Mouse (Mus musculus): Measurements from ENCODE around the gene Gpr139. TPM values are rescaled to one million over a fixed set of nuclear protein-coding genes. Genes with fewer than 3 reads are reported as not detected.

Gpr139 gene
- total RNA-seq (2021): not detected
- polyA plus RNA-seq (2012; rRNA removed): not detected in 2 replicates
- long read RNA-seq: 0 reads

DNA sequence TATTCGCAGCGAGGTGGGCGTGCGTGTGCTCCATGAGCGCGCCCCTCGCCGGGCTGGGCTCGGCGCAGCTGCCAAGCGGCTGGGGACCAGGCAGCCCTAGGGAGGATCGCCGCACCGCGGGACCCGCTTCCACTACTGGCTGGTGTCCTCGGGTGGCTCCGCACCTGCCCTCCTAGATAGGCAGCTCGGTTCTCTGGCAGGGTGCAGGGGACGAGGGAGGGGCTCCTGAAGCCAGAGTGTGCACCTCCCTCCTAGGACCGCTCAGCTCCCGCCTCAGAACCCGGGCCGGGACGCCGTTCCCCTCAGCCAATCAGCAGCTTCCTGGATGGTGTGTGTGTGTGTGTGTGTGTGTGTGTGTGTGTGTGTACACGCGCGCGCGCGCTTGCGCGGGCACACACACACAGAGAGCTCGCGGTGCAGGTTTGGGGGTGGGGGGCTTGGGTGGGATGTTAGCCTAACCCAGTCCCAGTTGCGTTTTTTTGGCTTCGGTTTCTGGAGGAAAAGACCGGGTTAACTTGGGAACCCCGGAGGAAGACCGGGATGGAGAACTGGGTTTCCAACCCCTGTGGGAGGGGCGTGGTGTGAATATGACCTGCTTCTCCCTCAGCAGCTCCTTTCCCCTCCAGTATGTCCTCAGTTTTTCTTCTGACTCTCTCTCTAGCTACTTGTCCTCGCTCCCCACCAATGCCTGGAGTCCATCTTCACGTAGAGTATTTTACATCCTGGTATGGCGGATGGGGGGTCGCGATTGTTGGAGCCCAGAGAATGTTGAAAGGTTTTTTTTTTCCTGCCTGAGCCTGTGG, at the start of gene Gpr139:
Gene Gpr139, minus strand, starts transcription at position 263 of the 803 bp plus-strand sequence.
- Histone ChIP-seq H3K27me3 (ENCODE audit: control insufficient read depth, insufficient read depth, low read length) (peaks cover 1% of the 10 kb centered on the region; the same call in 1 of the 2 replicates), H3K4me3 (no peak within 1 kb of the TSS), H3K36me3 (ENCODE audit: control insufficient read depth, insufficient read depth, low read length) (no peaks in the 10 kb centered on the region), H3K79me2 (replicated peaks; ENCODE audit: control insufficient read depth, insufficient read depth, low read length) (no peaks in the 10 kb centered on the region), H3K4me1 (ENCODE audit: control insufficient read depth, insufficient read depth, low read length) (no peaks in the 10 kb centered on the region), H3K9ac (ENCODE audit: low read depth, low read length) (no peak within 1 kb of the TSS), H3K27ac (no peak within 1 kb of the TSS)
- no peak for TF ChIP-seq POLR2A (IDR thresholded peaks at IDR 0.05; ENCODE audit: insufficient read depth, low read depth, low read length)
- TF ChIP-seq EP300 (IDR thresholded peaks at IDR 0.05; ENCODE audit: insufficient read depth, low read depth, low read length): no peak
- no peak for TF ChIP-seq CTCF (IDR thresholded peaks at IDR 0.05)
- DNase-seq: no peak
- 1% methylated on average over 47 of the region's 47 CpGs for WGBS
- intact Hi-C loops (cut with DNase I): no loop called here

DNA sequence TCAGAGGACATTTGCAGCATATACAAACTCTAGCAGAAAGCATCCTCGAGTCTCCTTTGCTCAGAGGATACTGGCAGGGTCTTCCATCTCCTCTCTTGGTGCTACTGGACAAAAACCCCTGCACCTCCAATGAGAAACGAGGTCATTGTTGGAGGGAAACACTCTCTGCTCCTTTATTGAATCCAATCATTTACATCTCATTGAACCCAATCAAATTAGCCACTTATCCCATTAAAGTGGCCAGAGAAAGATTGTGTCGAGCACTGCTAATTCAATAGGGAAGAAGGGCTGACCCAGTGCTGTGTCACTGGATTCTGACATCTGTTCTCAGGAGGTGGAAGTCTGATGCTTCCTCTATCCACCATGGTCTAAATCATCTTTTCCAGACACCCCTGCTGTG, 46.6 kb upstream of the Gpr139 start:
- DNase-seq: no peak
- WGBS: 52% methylated on average over 3 of the region's 3 CpGs
- no peaks in the 10 kb centered on the region for H3K4me1 ChIP-seq (ENCODE audit: control insufficient read depth, insufficient read depth, low read length)

DNA sequence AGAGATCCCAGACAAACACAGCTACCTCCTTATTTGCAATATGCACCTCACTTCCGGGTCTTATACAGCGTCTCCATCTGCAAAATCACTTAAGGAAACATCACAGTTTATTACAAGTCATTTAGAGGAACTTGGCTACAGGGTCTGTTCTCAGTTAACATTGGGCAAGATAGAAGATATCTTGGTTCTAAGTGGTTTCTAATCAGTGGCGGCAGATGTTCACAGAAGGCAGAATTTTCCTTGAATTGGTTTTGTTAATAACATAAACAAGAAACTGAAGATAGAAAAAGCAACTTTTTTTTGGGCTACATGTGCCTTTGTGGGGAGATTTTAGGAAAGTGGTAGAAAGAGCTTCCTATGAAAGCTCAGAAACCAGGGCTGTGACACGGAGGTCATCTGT, 38.3 kb upstream of the Gpr139 start:
- intact Hi-C loops (cut with DNase I): no loop called here
- TF ChIP-seq EP300 (IDR thresholded peaks at IDR 0.05; ENCODE audit: insufficient read depth, low read depth, low read length) (no peak), POLR2A (IDR thresholded peaks at IDR 0.05; ENCODE audit: insufficient read depth, low read depth, low read length) (no peak), CTCF (IDR thresholded peaks at IDR 0.05) (no peak)
- no peak for DNase-seq
- Histone ChIP-seq H3K27me3 (ENCODE audit: control insufficient read depth, insufficient read depth, low read length) (no peaks in the 10 kb centered on the region), H3K27ac (no peak overlapping the region), H3K36me3 (ENCODE audit: control insufficient read depth, insufficient read depth, low read length) (no peaks in the 10 kb centered on the region), H3K9ac (ENCODE audit: low read depth, low read length) (no peak overlapping the region), H3K79me2 (replicated peaks; ENCODE audit: control insufficient read depth, insufficient read depth, low read length) (no peaks in the 10 kb centered on the region), H3K4me3 (no peak overlapping the region), H3K4me1 (ENCODE audit: control insufficient read depth, insufficient read depth, low read length) (no peaks in the 10 kb centered on the region)
- 69% methylated on average over 4 of the region's 4 CpGs for WGBS

More for the DNA sequence above, 46.6 kb upstream of the Gpr139 start:
- H3K4me3 ChIP-seq: no peak overlapping the region
- no peaks in the 10 kb centered on the region for H3K27me3 ChIP-seq (ENCODE audit: control insufficient read depth, insufficient read depth, low read length)
- no peak overlapping the region for H3K27ac ChIP-seq
- H3K36me3 ChIP-seq (ENCODE audit: control insufficient read depth, insufficient read depth, low read length): no peaks in the 10 kb centered on the region
- no peaks in the 10 kb centered on the region for H3K79me2 ChIP-seq (replicated peaks; ENCODE audit: control insufficient read depth, insufficient read depth, low read length)
- no peak overlapping the region for H3K9ac ChIP-seq (ENCODE audit: low read depth, low read length)
- TF ChIP-seq CTCF (IDR thresholded peaks at IDR 0.05): no peak
- no peak for TF ChIP-seq POLR2A (IDR thresholded peaks at IDR 0.05; ENCODE audit: insufficient read depth, low read depth, low read length)
- no peak for TF ChIP-seq EP300 (IDR thresholded peaks at IDR 0.05; ENCODE audit: insufficient read depth, low read depth, low read length)
- intact Hi-C loops (cut with DNase I): no loop called here

DNA sequence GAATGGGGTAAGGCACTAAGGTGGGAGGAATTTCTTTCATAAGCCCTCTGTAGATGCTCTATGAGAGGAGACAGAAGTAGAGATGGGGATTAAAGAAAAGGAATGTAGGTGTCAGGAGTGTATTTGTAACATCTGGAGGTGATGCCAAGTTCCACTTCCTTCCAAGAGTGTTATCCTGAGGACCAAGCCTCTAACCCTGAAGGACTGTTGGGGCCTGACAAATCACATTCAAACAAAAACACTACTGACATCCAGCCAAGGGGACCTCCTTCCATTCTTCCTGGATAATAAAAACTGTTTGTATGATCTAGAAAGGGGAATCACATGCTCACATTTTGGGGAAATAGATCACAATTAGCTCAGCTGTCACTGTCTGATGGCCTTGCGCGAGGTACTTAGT, 34.7 kb upstream of the Gpr139 start:
- Histone ChIP-seq H3K27ac (no peak overlapping the region), H3K9ac (ENCODE audit: low read depth, low read length) (no peak overlapping the region), H3K36me3 (ENCODE audit: control insufficient read depth, insufficient read depth, low read length) (no peaks in the 10 kb centered on the region), H3K27me3 (ENCODE audit: control insufficient read depth, insufficient read depth, low read length) (no peaks in the 10 kb centered on the region), H3K79me2 (replicated peaks; ENCODE audit: control insufficient read depth, insufficient read depth, low read length) (no peaks in the 10 kb centered on the region), H3K4me1 (ENCODE audit: control insufficient read depth, insufficient read depth, low read length) (no peaks in the 10 kb centered on the region), H3K4me3 (no peak overlapping the region)
- WGBS: 95% methylated on average over 2 of the region's 2 CpGs
- intact Hi-C loops (cut with DNase I): no loop called here
- DNase-seq: no peak
- TF ChIP-seq POLR2A (IDR thresholded peaks at IDR 0.05; ENCODE audit: insufficient read depth, low read depth, low read length) (no peak), EP300 (IDR thresholded peaks at IDR 0.05; ENCODE audit: insufficient read depth, low read depth, low read length) (no peak), CTCF (IDR thresholded peaks at IDR 0.05) (no peak)

DNA sequence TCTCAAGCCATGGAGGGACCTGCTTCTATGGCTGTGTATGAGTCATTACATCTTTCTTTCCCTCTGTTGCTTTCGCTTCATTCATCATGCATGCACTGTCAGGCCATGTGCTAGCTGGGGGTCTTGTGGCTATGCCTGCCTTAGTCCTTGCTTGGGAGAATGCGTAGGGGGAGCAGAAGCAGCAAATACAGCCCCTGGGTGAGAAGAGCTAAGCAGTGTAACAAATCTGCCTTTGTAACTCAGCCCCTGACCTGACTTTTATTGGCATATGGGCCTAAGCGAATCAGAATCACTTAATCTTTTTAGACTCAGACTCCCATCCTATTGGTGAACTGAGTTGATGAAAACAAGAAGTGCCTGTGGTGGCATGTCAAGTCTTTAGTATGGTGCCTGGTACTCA, 22.8 kb upstream of the Gpr139 start:
- H3K27ac ChIP-seq: no peak overlapping the region
- H3K4me1 ChIP-seq (ENCODE audit: control insufficient read depth, insufficient read depth, low read length): no peaks in the 10 kb centered on the region
- 82% methylated on average over 3 of the region's 3 CpGs for WGBS
- H3K4me3 ChIP-seq: no peak overlapping the region
- DNase-seq: no peak
- no peaks in the 10 kb centered on the region for H3K36me3 ChIP-seq (ENCODE audit: control insufficient read depth, insufficient read depth, low read length)
- no peaks in the 10 kb centered on the region for H3K79me2 ChIP-seq (replicated peaks; ENCODE audit: control insufficient read depth, insufficient read depth, low read length)
- H3K27me3 ChIP-seq (ENCODE audit: control insufficient read depth, insufficient read depth, low read length): no peaks in the 10 kb centered on the region
- TF ChIP-seq EP300 (IDR thresholded peaks at IDR 0.05; ENCODE audit: insufficient read depth, low read depth, low read length): no peak
- no peak for TF ChIP-seq CTCF (IDR thresholded peaks at IDR 0.05)
- TF ChIP-seq POLR2A (IDR thresholded peaks at IDR 0.05; ENCODE audit: insufficient read depth, low read depth, low read length): no peak
- no peak overlapping the region for H3K9ac ChIP-seq (ENCODE audit: low read depth, low read length)
- intact Hi-C loops (cut with DNase I): no loop called here

DNA sequence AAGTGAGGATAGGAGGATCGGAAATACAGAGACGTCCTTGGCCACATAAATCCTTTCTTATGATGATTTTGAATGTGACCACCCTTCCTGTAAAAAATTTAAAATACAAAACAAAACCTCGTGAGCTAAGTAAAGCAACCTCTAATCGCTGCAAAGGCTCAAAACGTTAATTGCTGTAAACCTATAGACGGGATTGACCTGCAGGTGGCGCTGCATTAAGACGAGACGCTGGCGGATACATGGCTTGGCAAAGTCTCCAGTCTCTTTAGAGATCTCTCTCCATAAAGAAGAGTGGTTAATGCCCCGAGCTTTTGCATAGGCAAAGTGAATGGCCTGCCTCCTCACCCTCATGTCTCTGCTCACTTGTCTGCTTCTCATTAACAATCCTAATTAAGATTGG, 2.0 kb upstream of the Gpr139 start:
- no peaks in the 10 kb centered on the region for H3K4me1 ChIP-seq (ENCODE audit: control insufficient read depth, insufficient read depth, low read length)
- no peaks in the 10 kb centered on the region for H3K36me3 ChIP-seq (ENCODE audit: control insufficient read depth, insufficient read depth, low read length)
- peaks cover 1% of the 10 kb centered on the region; the same call in 1 of the 2 replicates for H3K27me3 ChIP-seq (ENCODE audit: control insufficient read depth, insufficient read depth, low read length)
- H3K4me3 ChIP-seq: no peak overlapping the region
- H3K9ac ChIP-seq (ENCODE audit: low read depth, low read length): no peak overlapping the region
- intact Hi-C loops (cut with DNase I): no loop called here
- no peak for TF ChIP-seq POLR2A (IDR thresholded peaks at IDR 0.05; ENCODE audit: insufficient read depth, low read depth, low read length)
- 0 out of 2 replicates have a peak, but pooled peaks have one; percentile 26 for TF ChIP-seq CTCF (IDR thresholded peaks at IDR 0.05)
- TF ChIP-seq EP300 (IDR thresholded peaks at IDR 0.05; ENCODE audit: insufficient read depth, low read depth, low read length): no peak
- WGBS: 14% methylated on average over 11 of the region's 11 CpGs
- DNase-seq: no peak
- H3K79me2 ChIP-seq (replicated peaks; ENCODE audit: control insufficient read depth, insufficient read depth, low read length): no peaks in the 10 kb centered on the region
- H3K27ac ChIP-seq: no peak overlapping the region

All from heart, adult 2 months (tissue).